Mouse (Mus musculus) liver, embryonic 14.5 days (tissue): ENCODE data around the gene Ptprt. TPM values are rescaled to one million over a fixed set of nuclear protein-coding genes. Genes with fewer than 3 reads are reported as not detected.

Experiments
- ATAC-seq: fragments of 200-750 bp; cut with Nextera tagmentation; 2 replicates; pipeline ENCODE4 v1.8.0; 2017; ENCODE audit warnings: moderate number of reproducible peaks, mild to moderate bottlenecking, moderate library complexity; ENCODE audit not compliant: insufficient read depth
- DNase-seq, 3 experiments: peaks; one replicate each; pipeline ENCODE4 v3.0.0-alpha.2; 2012 to 2013; ENCODE audit warnings: low read depth in 3 of 3, low spot score in 3 of 3
- H3K27ac ChIP-seq: fragments of 300-500 bp; sonication (generic); 2 replicates; pipeline ENCODE4 v1.5.1; 2014; ENCODE audit warnings: moderate library complexity, mild to moderate bottlenecking, control low read depth, inconsistent platforms
- H3K27me3 ChIP-seq: fragments of 300-500 bp; sonication (generic); 2 replicates; pipeline ENCODE4 v1.6.1; 2014; ENCODE audit warnings: mild to moderate bottlenecking, low read length, moderate library complexity; ENCODE audit not compliant: control insufficient read depth, insufficient read depth
- H3K36me3 ChIP-seq: fragments of 300-500 bp; sonication (generic); replicated peaks from 2 replicates; pipeline ENCODE4 v1.6.1; 2014; ENCODE audit warnings: low read depth; ENCODE audit not compliant: control insufficient read depth, insufficient read depth
- H3K4me1 ChIP-seq, 2 experiments: fragments of 200-500 bp in 1 of 2; fragments of 300-500 bp in 1 of 2; sonication (generic) in 1 of 2; replicated peaks; 2 replicates each; pipeline ENCODE4 v1.6.1; 2012 to 2014; ENCODE audit warnings: antibody characterized with exemption in 1 of 2, inconsistent platforms in 1 of 2, low read length in 1 of 2; ENCODE audit not compliant: control insufficient read depth in 2 of 2, insufficient read depth in 2 of 2
- H3K4me2 ChIP-seq: fragments of 300-500 bp; sonication (generic); 2 replicates; pipeline ENCODE4 v1.6.1; 2014; ENCODE audit warnings: low read depth, mild to moderate bottlenecking, control low read depth, moderate library complexity
- H3K4me3 ChIP-seq, 2 experiments: fragments of 200-500 bp in 1 of 2; fragments of 300-500 bp in 1 of 2; sonication (generic) in 1 of 2; 2 replicates each; pipeline ENCODE4 v1.5.1; 2012 to 2014; ENCODE audit warnings: low read depth in 2 of 2, low read length in 2 of 2, mild to moderate bottlenecking in 2 of 2, control low read depth in 1 of 2, inconsistent platforms in 1 of 2, moderate library complexity in 1 of 2; ENCODE audit not compliant: insufficient read depth in 1 of 2
- H3K9ac ChIP-seq: fragments of 300-500 bp; sonication (generic); replicated peaks from 2 replicates; pipeline ENCODE4 v1.6.1; 2014; ENCODE audit warnings: mild to moderate bottlenecking, control low read depth, moderate library complexity
- H3K9me3 ChIP-seq: fragments of 300-500 bp; sonication (generic); 2 replicates; pipeline ENCODE4 v1.6.1; 2016; ENCODE audit warnings: low read length, mixed read lengths; ENCODE audit not compliant: control insufficient read depth
- CTCF ChIP-seq: IDR thresholded peaks from 2 replicates; pipeline ENCODE4 v1.5.1; 2016; ENCODE audit warnings: antibody characterized with exemption, low read depth, control low read depth
- EP300 ChIP-seq: IDR thresholded peaks from 2 replicates; pipeline ENCODE4 v1.6.1; 2016; ENCODE audit warnings: antibody characterized with exemption, low read depth
- WGBS: fragments of 180-500 bp; shearing (Covaris S2); extraction: QIAGEN DNeasy Blood & Tissue Kit; methylation state at CpG from one replicate; pipeline ENCODE4 v1.1.7; 2014; ENCODE audit not compliant: insufficient replicate concordance; 5-methylcytosine and 5-hydroxymethylcytosine counted together
- polyA plus RNA-seq, 2 experiments: library from polyadenylated mRNA; depleted of rRNA in 1 of 2; stranded (reverse) in 1 of 2; unstranded in 1 of 2; fragments of >200 nt; fragmentation: Nextera tagmentation in 1 of 2; extraction: Ambion mirVana in 1 of 2; gene quantifications; 2 replicates each; pipeline versions ENCODE4 v1.2.1 to v1.2.3; 2012 to 2014

Ptprt gene
- polyA plus RNA-seq, 2 experiments: 0.07 TPM; not detected in 1

GRCm38 (mm10) chr2:161600206-161600808 lies 1060.6 kb downstream of the Ptprt start:
- Histone ChIP-seq H3K27me3 (no peaks in the 10 kb centered on the region), H3K4me2 (no peak overlapping the region), H3K9me3 (no peaks in the 10 kb centered on the region), H3K36me3 (no peaks in the 10 kb centered on the region), H3K9ac (no peak overlapping the region), H3K4me3 (no peak overlapping the region), H3K4me1 (no peaks in the 10 kb centered on the region), H3K27ac (no peak overlapping the region)
- no peak for DNase-seq
- ATAC-seq: no peak
- 45% methylated on average over 6 of the region's 6 CpGs for WGBS
- TF ChIP-seq EP300: no peak
- no peak for TF ChIP-seq CTCF

DNA sequence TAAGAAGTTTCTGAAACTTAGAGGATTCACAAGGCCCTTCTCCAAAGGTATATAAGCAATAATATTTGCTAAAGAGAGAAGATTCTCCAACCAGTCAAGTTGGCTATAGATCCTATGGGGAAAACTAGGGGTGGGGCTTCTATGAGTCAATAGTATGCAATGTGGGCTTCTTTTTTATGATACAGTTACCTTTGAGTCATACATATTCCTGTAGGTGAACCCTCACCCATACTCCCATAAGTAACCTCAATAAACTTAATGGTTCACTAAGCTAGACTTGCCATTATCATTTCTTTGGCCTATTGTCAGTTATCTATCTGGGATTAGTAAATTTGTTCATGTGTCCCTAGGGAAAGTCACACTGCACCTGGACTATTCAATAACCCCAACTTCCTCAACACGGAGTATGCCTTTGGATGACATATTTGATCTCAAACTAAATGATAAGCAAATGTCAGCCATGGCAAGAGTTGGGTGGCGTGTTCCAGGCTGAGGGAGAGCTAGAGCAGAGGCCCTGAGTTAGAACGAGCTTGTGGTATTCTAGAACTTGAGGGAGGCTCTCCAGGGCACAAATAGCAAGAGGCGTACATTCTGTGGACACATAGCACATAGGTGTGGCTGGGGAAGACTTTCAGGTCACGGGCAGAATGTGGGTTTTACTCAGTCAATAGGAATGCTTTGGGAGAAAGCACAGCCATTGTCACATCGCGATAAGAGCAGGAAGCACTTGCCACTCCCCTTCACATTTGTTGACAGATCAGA lies 1067.4 kb downstream of the Ptprt start:
- no peak for DNase-seq
- TF ChIP-seq CTCF: no peak
- no peak for TF ChIP-seq EP300
- Histone ChIP-seq H3K36me3 (no peaks in the 10 kb centered on the region), H3K27me3 (no peaks in the 10 kb centered on the region), H3K9ac (no peak overlapping the region), H3K4me3 (no peak overlapping the region), H3K9me3 (no peaks in the 10 kb centered on the region), H3K4me1 (no peaks in the 10 kb centered on the region), H3K27ac (no peak overlapping the region), H3K4me2 (no peak overlapping the region)
- 51% methylated on average over 7 of the region's 7 CpGs for WGBS
- ATAC-seq: no peak

DNA sequence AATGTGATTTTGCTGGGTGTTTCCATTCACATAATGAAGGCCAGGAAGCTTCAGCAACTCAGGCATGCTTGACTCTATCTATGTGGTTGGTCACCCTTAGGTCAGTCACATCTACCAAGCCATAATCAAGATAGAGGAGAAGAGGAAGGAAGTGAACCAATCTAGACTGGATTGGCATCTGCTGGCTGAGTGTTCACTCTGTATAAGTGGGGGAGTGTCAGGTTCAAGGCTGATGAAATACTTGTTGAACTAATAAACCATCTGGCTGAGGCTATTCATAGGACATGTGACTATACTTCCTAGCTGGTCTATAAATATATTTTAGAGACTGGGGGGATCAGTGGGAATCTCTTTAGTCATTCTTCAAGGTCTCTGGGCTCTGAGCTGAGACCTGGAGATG lies 1086.5 kb downstream of the Ptprt start:
- Histone ChIP-seq H3K9me3 (no peaks in the 10 kb centered on the region), H3K4me1 (no peaks in the 10 kb centered on the region), H3K4me2 (no peak overlapping the region), H3K27me3 (no peaks in the 10 kb centered on the region), H3K4me3 (no peak overlapping the region), H3K27ac (no peak overlapping the region), H3K9ac (no peak overlapping the region), H3K36me3 (no peaks in the 10 kb centered on the region)
- no peak for DNase-seq
- TF ChIP-seq EP300 (no peak), CTCF (no peak)
- no peak for ATAC-seq

- ATAC-seq: no peak
- Histone ChIP-seq H3K36me3 (no peaks in the 10 kb centered on the region), H3K9me3 (no peaks in the 10 kb centered on the region), H3K27me3 (no peaks in the 10 kb centered on the region), H3K27ac (no peak overlapping the region), H3K4me3 (no peak overlapping the region), H3K4me1 (no peaks in the 10 kb centered on the region), H3K4me2 (no peak overlapping the region), H3K9ac (no peak overlapping the region)
- no peak for DNase-seq
- no peak for TF ChIP-seq EP300
- TF ChIP-seq CTCF: no peak
These were observed 1088.7 kb downstream of the Ptprt start for GRCm38 (mm10) chr2:161572201-161572600.

DNA sequence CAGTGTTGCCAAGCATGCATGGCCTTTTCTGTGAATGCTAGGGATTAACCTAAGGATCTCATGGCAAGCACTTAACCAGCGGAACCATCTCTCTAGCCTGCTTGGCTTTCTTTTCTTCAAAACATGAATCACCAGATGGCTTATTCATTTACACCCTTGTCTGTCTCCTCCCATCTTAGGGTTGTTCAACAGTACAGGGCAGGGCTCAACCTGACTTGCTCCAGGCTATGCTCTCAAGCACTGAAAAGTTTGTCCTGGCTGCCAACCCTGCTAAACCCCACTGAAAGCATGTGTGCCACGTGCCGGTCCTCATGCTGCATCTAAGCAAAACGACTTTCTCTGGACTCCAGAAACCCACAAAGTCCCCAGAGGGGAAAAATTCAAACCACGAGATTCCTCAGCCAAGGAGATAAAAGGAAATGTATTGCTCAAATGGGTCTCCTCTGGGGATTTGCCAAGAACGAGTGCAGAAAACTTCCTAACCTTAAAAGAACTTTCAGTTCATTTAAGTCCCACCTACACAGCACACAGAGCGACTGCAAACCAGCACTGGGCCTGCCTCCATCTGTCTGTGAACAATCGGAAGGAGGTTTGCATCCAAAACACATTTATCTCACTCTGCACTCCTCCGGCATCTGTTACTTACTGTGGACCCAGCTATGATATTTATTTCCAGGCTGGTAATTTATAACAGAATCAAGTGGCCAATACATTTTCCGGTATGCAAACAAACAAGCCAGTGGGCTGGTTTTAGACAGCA lies 1090.5 kb downstream of the Ptprt start:
- DNase-seq: no peak
- no peak for ATAC-seq
- H3K27ac ChIP-seq: no peak overlapping the region
- 46% methylated on average over 10 of the region's 10 CpGs for WGBS
- no peak overlapping the region for H3K4me2 ChIP-seq
- no peaks in the 10 kb centered on the region for H3K9me3 ChIP-seq
- no peak overlapping the region for H3K4me3 ChIP-seq
- no peaks in the 10 kb centered on the region for H3K4me1 ChIP-seq
- H3K27me3 ChIP-seq: no peaks in the 10 kb centered on the region
- no peak overlapping the region for H3K9ac ChIP-seq
- H3K36me3 ChIP-seq: no peaks in the 10 kb centered on the region
- no peak for TF ChIP-seq EP300
- no peak for TF ChIP-seq CTCF
